Mouse (Mus musculus) liver, embryonic 11.5 days (tissue): ENCODE data around the gene Enox2. TPM values are rescaled to one million over a fixed set of nuclear protein-coding genes. Genes with fewer than 3 reads are reported as not detected.

Experiments used
- polyA plus RNA-seq: library from polyadenylated mRNA; unstranded; fragments of >200 nt; fragmentation: Nextera tagmentation; extraction: Ambion mirVana; gene quantifications from 2 replicates; pipeline ENCODE4 v1.2.1, GENCODE M21; 2014

Gene Enox2
- polyA plus RNA-seq, 1 experiment from 2014 or later: 7.4 TPM

Other genes with a start within 250 kb of the Enox2 start
- 8.5 and 11.1 TPM in 2 replicates for gene Arhgap36, start 175.7 kb upstream of the Enox2 start, polyA plus RNA-seq